Mouse (Mus musculus) common myeloid progenitor, adult 5-6 weeks (primary cell): Measurements from ENCODE around the gene Bbs5. TPM values are rescaled to one million over a fixed set of nuclear protein-coding genes. Genes with fewer than 3 reads are reported as not detected.
"Not testable (repeated sequence)": the region's sequence is repeated elsewhere in the genome, so short reads cannot be mapped to it uniquely, and the experiment has no call there.

Source experiments
- ATAC-seq: replicated peaks from 2 replicates; pipeline ENCODE4 v1.8.0; 2016; ENCODE audit warnings: low read depth, mild to moderate bottlenecking, moderate TSS enrichment, inconsistent platforms; ENCODE audit not compliant: poor library complexity, severe bottlenecking
- total RNA-seq: library from RNA; stranded (forward); fragments of 200-1000, 187-1606 nt; gene quantifications from 2 replicates; pipeline ENCODE4 v1.2.3, GENCODE M21; 2017

Bbs5 gene
- total RNA-seq, 1 experiment from 2014 or later, result 4.2 TPM

GRCm38 (mm10) chr2:69667656-69668055, 20.7 kb downstream of the Bbs5 start:
- no peak for ATAC-seq

DNA sequence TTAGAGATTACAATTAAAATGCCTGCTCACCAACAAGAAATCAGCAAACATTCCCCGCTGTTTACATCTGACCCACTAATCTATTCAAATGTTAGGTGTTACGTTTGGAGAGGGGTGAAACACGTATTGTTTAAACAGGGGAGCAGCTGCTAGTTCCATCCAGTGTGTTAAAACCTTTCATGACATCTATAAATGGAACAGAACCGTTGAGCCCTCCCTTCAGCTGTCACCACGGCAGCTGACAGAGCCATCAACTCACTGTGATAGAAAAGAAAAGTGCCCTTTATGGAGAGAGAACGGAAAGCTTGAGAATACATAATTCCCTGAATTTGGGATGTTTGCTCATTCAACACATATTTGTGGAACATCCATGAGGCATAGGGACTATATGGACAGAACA, 21.4 kb downstream of the Bbs5 start:
- ATAC-seq, result no peak

GRCm38 (mm10) chr2:69669853-69670252, 22.9 kb downstream of the Bbs5 start, which contains the start of gene Klhl41:
Gene Klhl41, plus strand, starts transcription at chr2:69670120.
- ATAC-seq, result no peak

DNA sequence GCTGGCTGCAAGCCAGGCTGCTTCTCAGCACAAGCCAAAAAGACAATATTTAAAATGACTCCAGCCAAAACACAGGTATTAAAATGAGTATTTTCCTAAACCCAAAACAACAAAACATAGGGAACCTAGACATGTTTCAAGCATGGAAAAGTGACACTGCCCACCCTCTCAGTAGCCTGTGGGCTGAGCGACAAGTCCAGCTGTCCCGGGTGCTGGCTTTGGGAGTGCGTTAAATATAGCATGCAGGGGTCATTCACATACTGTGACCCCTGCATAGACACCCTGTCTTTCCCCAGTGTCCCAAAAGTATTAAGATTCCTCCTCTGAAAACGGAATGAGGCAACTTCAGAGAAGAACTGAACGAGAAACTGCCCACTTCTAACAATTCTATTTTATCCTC, 26.8 kb downstream of the Bbs5 start:
- ATAC-seq, result no peak

GRCm38 (mm10) chr2:69675266-69675665, 28.3 kb downstream of the Bbs5 start:
- no peak for ATAC-seq

GRCm38 (mm10) chr2:69676713-69677112, 29.7 kb downstream of the Bbs5 start:
- ATAC-seq, result no peak

DNA sequence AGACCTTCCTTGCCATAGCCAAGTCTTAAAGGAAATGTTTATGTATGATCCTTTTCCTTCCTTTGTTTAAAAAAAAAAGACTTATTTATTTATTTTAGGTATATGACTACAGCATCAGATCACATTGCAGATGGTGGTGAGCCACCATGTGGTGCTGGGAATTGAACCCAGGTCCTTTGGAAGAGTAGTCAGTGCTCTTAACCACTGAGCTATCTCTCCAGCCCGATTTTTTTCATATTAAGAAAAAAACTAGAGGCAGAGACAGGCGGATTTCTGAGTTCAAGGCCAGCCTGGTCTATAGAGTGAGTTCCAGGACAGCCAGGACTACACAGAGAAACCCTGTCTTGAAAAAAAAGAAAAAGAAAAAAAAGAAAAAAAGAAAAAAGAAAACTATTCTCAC, 30.2 kb downstream of the Bbs5 start:
- not testable (repeated sequence) for ATAC-seq

GRCm38 (mm10) chr2:69679990-69680389, 33.0 kb downstream of the Bbs5 start:
- 0 out of 2 replicates have a peak, but pooled peaks have one; percentile 22 for ATAC-seq

- no peak for ATAC-seq
Measured at GRCm38 (mm10) chr2:69681931-69682330, 35.0 kb downstream of the Bbs5 start.

GRCm38 (mm10) chr2:69683036-69683805, 36.2 kb downstream of the Bbs5 start:
- ATAC-seq, result no peak

GRCm38 (mm10) chr2:69684488-69684887, 37.5 kb downstream of the Bbs5 start:
- ATAC-seq, result no peak

GRCm38 (mm10) chr2:69690214-69690613, 43.2 kb downstream of the Bbs5 start:
- no peak for ATAC-seq

DNA sequence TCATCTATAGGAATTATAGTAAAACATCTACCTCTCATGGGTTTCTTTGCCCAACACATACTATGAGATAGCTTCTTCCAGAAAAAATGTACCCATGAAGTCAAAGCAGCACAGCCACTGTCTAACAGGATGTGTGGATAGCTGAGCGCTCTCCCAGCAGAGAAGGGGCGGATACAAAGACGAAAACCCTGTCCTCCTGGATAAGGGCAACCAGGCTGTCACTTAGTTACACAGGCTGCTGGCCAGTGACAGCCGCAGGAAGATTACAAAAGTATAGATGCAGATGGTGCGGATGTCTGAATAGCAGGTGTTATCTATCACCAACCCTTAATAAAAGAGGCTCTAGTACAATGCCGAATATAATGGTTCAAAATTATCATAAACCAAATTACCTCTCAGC, 43.9 kb downstream of the Bbs5 start:
- ATAC-seq, result no peak

- no peak for ATAC-seq
Measured at GRCm38 (mm10) chr2:69693501-69693900, 46.5 kb downstream of the Bbs5 start.

DNA sequence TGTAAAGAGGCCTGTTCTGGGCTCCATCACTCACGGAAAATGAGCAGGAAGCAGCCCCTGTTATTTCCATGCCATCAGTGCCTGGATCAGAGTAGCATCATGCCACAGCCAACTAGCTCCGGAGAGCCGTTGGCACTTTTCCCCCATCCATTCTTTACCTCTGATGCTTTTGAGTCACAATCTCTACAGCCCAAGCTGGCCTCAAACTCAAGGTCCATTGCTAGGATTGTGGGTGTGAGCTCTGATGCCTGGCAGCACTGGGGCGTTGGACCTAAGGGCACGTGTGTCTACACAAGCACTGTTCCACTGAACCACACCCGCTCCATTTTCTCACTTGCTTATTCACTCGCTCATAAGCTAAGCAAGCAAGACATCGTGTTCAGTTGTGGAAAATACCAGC, 53.5 kb downstream of the Bbs5 start:
- ATAC-seq, result no peak

DNA sequence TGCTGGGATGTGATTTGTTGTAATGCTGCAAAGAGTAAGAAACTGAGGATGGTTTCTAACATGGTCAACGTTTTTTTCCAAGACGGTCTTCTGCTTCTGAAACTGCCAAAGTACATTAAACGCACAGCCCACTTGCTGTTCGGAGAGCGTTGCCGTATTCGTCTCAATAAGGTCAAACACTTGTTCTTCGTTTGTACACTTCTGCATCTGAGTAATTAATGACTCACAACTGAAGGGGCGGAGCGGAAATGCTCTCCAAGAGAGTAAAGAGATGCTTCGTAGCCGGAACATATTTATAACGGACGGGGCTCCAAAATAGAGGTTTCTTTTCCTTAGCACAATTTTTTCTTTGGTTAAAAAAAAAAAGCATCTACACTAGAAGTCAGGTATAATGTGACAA, 65.2 kb downstream of the Bbs5 start:
- ATAC-seq, result no peak

DNA sequence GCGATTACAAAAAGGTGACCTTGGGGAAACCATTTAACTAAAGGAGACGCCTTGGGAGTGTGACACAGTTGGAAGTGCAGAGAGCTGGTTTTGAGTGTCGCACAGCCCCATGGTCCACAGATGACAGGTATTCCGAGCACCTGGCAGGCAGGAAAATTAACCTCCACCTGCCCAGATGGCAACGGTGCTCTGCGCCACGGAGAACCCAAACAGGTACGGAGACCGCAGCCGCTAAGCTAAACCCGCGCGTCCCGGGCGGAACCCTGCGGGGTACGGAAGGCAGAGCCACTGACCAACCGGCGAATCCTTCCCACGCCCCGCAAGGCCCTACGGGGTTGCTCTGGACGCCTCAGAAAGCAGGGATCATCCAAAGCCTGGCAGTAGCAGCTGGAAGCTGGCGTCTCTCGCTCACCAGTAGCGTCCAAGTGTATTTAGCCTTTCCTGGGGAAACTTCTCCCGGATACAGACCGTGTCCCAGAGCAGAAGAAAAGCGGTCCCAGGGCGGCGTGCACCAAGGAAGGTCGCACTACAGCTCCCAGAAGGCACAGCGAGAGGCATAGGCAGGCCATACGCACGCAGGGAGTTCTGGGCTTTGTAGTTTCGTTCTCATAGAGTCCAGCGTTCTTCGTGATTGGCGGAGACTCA, 66.1 kb downstream of the Bbs5 start, which contains the start of gene Fastkd1:
TSS of gene Fastkd1 (minus strand) at position 536 of the 645 bp plus-strand sequence.
- ATAC-seq, result peak; percentile 99

GRCm38 (mm10) chr2:69713626-69714014, 66.6 kb downstream of the Bbs5 start:
- no peak for ATAC-seq

DNA sequence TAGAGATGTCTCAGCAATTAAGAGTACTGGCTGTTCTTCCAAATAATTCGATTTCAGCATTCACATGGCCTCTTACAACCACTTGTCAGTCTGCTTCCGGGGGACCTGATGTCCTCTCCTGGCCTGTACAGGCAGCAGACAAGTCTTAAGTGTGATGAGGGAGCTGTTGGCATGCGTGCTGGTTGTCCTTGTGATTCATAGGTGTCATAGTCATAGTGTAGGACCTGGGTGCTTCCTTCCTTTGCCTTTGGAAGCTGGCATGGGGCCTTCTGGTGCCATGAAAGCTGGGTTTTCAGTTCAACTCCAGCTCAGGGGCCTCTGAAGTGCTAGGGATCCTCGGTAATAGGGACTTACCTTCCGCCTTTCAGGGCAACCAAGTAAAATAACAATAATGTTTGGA, 67.2 kb downstream of the Bbs5 start:
- ATAC-seq, result no peak

DNA sequence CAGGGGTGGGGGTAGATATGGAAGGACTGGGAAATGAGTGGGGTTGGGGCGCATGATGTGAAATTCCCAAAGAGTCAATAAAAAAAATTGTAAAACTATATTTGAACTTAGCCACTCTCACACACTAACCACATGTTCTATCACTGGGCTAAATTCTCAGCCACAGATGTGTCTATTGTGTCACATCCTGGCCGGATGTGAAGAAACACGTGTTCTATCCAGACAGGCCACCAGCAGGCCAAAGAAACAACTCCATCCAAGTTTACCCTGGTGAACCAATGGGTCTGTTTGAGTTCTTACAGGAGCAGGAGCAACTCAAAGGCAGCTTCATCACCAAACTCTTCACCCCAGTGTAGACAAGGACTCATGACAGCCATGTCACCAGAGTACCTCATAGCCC, 69.5 kb downstream of the Bbs5 start:
- peak; percentile 30; the same call in 1 of the 2 replicates for ATAC-seq
